Mouse (Mus musculus) forebrain, embryonic 12.5 days (tissue): ENCODE data around the gene Birc6. TPM values are rescaled to one million over a fixed set of nuclear protein-coding genes. Genes with fewer than 3 reads are reported as not detected.

ENCODE experiments used
- ATAC-seq: fragments of 200-750 bp; cut with Nextera tagmentation; 2 replicates; pipeline ENCODE4 v1.8.0; 2017; ENCODE audit warnings: moderate TSS enrichment; ENCODE audit not compliant: low FRiP score
- H3K27ac ChIP-seq: fragments of 300-500 bp; sonication (generic); 2 replicates; pipeline ENCODE4 v1.5.1; 2016; ENCODE audit warnings: mild to moderate bottlenecking
- H3K27me3 ChIP-seq: fragments of 300-500 bp; sonication (generic); 2 replicates; pipeline ENCODE4 v1.6.1; 2016; ENCODE audit warnings: mild to moderate bottlenecking
- H3K36me3 ChIP-seq: fragments of 300-500 bp; sonication (generic); replicated peaks from 2 replicates; pipeline ENCODE4 v1.6.1; 2016; ENCODE audit warnings: mild to moderate bottlenecking
- H3K4me1 ChIP-seq: fragments of 300-500 bp; sonication (generic); 2 replicates; pipeline ENCODE4 v1.6.1; 2016
- H3K4me2 ChIP-seq: fragments of 300-500 bp; sonication (generic); 2 replicates; pipeline ENCODE4 v1.6.1; 2016; ENCODE audit warnings: mild to moderate bottlenecking, moderate library complexity
- H3K4me3 ChIP-seq: fragments of 300-500 bp; sonication (generic); replicated peaks from 2 replicates; pipeline ENCODE4 v1.5.1; 2016; ENCODE audit warnings: mild to moderate bottlenecking
- H3K9ac ChIP-seq: fragments of 300-500 bp; sonication (generic); 2 replicates; pipeline ENCODE4 v1.6.1; 2016; ENCODE audit warnings: mild to moderate bottlenecking
- H3K9me3 ChIP-seq: fragments of 300-500 bp; sonication (generic); 2 replicates; pipeline ENCODE4 v1.6.1; 2016
- WGBS: fragments of 180-500 bp; shearing (Covaris S2); methylation state at CpG from one replicate; pipeline ENCODE4 v1.1.7; 2016; 5-methylcytosine and 5-hydroxymethylcytosine counted together
- polyA plus RNA-seq: library from polyadenylated mRNA; unstranded; fragments of >200 nt; fragmentation: Nextera tagmentation; extraction: Ambion mirVana; gene quantifications from 2 replicates; pipeline ENCODE4 v1.2.1, GENCODE M21; 2016

Gene Birc6
- polyA plus RNA-seq, result 103 and 109 TPM in 2 replicates

DNA sequence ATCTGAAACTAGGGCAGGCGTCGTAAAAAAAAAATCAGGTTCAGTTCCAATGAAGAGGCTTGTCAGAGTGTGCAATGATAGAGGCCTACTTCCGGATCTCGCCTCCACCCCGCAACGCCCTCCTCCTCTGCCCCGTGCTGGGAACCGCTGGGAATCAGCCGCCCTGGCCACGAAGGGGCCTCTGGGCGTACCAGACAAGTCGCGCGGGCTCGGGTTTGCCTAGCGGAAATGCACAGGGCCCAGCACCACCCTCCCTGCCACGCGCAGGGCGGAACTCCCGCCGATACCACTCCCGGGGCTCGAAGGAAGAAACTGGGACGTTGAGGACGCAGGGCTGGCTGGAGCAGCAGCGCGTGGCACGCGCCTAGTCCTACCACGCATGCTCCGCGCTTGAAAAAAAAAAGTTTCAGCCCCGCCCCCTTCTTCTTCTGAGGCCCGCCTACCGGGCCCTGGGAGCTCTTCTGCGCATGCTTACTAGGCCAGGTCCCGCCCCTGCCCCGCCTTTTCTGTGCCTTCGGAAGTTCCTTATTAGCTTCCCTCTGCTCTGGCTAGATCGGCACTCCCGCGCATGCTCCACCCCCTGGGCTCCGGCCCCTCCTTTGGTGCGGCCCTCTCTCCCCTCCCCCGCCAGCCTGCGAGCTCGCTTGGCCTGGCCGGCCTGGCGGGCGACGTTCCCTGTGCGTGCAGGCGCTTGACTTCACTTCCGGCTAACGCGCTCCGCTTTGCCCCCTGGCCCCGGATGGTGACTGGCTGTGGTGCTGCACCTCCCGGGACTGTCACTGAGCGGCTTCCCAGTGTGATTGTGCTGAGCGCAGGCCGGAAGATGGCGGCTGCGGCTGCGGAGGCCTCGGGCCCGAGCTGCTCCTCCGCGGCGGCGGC lies at the start of gene Birc6:
TSS of gene Birc6 (plus strand) at position 567 of the 879 bp plus-strand sequence.
- peak; percentile 97 for ATAC-seq
- Histone ChIP-seq H3K27me3 (no peaks in the 10 kb centered on the region), H3K27ac (peak within 1 kb of the TSS; percentile 99), H3K9me3 (no peaks in the 10 kb centered on the region), H3K36me3 (no peaks in the 10 kb centered on the region), H3K9ac (peak within 1 kb of the TSS; percentile 97), H3K4me3 (peak within 1 kb of the TSS; percentile 88), H3K4me2 (peak within 1 kb of the TSS; percentile 76), H3K4me1 (peaks cover 21% of the 10 kb centered on the region)
- WGBS, result under 1% methylated on average over 70 of the region's 71 CpGs

- Histone ChIP-seq H3K4me1 (no peaks in the 10 kb centered on the region), H3K9me3 (no peaks in the 10 kb centered on the region), H3K9ac (no peak overlapping the region), H3K27me3 (no peaks in the 10 kb centered on the region), H3K4me2 (no peak overlapping the region), H3K36me3 (no peaks in the 10 kb centered on the region), H3K4me3 (no peak overlapping the region), H3K27ac (no peak overlapping the region)
- 88% methylated on average over 14 of the region's 14 CpGs for WGBS
- ATAC-seq, result no peak
These were observed 47.6 kb upstream of the Birc6 start for GRCm38 (mm10) chr17:74480361-74481069.

GRCm38 (mm10) chr17:74489024-74489900 lies 38.8 kb upstream of the Birc6 start, which contains the start of gene Yipf4:
Gene Yipf4, plus strand, starts transcription at chr17:74489493.
- peak within 1 kb of the TSS; percentile 91 for H3K9ac ChIP-seq
- H3K9me3 ChIP-seq, result no peaks in the 10 kb centered on the region
- WGBS, result 4% methylated on average over 58 of the region's 58 CpGs
- H3K27ac ChIP-seq, result peak within 1 kb of the TSS; percentile 80
- H3K4me3 ChIP-seq, result peak within 1 kb of the TSS; percentile 99
- peak within 1 kb of the TSS; percentile 69 for H3K4me2 ChIP-seq
- peaks cover 15% of the 10 kb centered on the region for H3K36me3 ChIP-seq
- H3K4me1 ChIP-seq, result peaks cover 6% of the 10 kb centered on the region
- H3K27me3 ChIP-seq, result no peaks in the 10 kb centered on the region; the same call in 1 of the 2 replicates
- ATAC-seq, result peak; percentile 100

- WGBS, result under 1% methylated on average over 12 of the region's 12 CpGs
- Histone ChIP-seq H3K27ac (peak overlapping the region; percentile 80), H3K9ac (peak overlapping the region; percentile 91), H3K9me3 (no peaks in the 10 kb centered on the region), H3K4me3 (peak overlapping the region; percentile 99), H3K4me1 (peaks cover 6% of the 10 kb centered on the region), H3K4me2 (peak overlapping the region; percentile 69), H3K36me3 (peaks cover 20% of the 10 kb centered on the region), H3K27me3 (no peaks in the 10 kb centered on the region; the same call in 1 of the 2 replicates)
- no peak for ATAC-seq
These were observed 38.2 kb upstream of the Birc6 start for GRCm38 (mm10) chr17:74489901-74490220.

DNA sequence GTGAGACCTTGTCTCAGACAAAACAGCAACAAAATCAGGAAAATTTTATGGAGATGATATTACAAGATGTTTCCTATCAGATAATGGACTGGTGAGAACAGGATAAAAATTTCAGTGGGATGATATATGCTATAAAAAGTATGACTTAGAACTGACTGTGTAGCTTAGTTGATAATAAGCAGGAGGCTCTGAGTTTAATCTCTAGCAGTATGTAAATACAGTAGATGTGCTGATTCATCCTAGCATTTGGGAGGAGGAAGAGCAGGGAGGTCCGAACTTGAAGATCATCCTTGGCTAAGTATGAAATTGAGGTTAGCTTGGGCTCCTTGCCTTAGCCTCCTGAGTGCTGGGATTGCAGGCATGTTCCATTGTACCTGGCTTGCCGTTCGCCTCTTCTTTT lies 36.5 kb upstream of the Birc6 start:
- Histone ChIP-seq H3K9ac (no peak overlapping the region), H3K36me3 (peaks cover 29% of the 10 kb centered on the region), H3K9me3 (no peaks in the 10 kb centered on the region), H3K4me1 (peaks cover 6% of the 10 kb centered on the region), H3K27me3 (no peaks in the 10 kb centered on the region; the same call in 1 of the 2 replicates), H3K27ac (no peak overlapping the region), H3K4me3 (no peak overlapping the region), H3K4me2 (no peak overlapping the region)
- WGBS, result 91% methylated on average over 3 of the region's 3 CpGs
- no peak for ATAC-seq

DNA sequence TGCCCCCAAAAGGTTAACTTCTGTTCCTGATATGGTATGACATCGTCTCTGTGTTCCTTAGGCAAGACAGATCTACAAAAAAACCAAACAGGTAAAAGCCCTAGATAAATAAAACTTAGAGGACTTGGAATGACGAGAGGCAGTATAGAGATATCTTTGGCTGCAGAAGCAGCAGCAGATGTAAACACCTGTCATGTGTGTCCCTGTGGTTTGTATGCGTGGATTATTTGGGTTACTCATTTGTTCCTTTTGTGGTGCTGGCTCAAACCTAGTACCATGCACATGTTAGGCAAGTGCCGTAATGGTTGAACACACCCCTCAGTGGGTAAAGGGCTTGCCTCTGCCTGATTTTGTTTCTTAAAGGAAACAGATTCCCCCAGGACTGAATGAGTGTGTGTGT lies 27.9 kb upstream of the Birc6 start:
- no peak overlapping the region for H3K4me3 ChIP-seq
- H3K36me3 ChIP-seq, result peaks cover 39% of the 10 kb centered on the region

DNA sequence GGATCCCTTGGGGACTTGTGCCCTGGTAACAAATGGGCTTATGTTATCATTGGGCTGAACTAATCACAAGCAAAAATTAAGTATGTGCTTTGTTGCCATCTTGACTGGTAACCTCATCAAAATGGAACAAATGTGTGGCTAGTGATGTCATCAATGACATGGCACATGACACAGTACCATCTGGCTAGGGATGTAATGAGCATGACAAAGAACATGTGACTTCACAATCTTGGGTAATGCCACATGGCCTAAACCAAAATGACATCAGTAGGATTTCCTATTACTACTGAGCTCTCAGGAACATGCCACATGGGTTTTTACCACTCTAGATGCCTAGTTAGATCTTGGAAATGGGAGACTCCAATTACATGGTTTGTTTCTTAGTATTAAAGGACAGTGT lies 27.0 kb upstream of the Birc6 start:
- Histone ChIP-seq H3K36me3 (peaks cover 32% of the 10 kb centered on the region), H3K27ac (no peak overlapping the region), H3K9ac (no peak overlapping the region), H3K4me1 (no peaks in the 10 kb centered on the region), H3K27me3 (no peaks in the 10 kb centered on the region), H3K4me3 (no peak overlapping the region), H3K9me3 (no peaks in the 10 kb centered on the region), H3K4me2 (no peak overlapping the region)
- no peak for ATAC-seq

More for the DNA sequence above, 27.9 kb upstream of the Birc6 start:
- Histone ChIP-seq H3K27ac (no peak overlapping the region), H3K4me1 (no peaks in the 10 kb centered on the region), H3K9me3 (no peaks in the 10 kb centered on the region), H3K4me2 (no peak overlapping the region), H3K27me3 (no peaks in the 10 kb centered on the region), H3K9ac (no peak overlapping the region)
- no peak for ATAC-seq
- 96% methylated on average over 4 of the region's 4 CpGs for WGBS

- H3K9ac ChIP-seq, result no peak overlapping the region
These were observed 20.2 kb upstream of the Birc6 start for GRCm38 (mm10) chr17:74507934-74508333.

GRCm38 (mm10) chr17:74508600-74508999 lies 19.5 kb upstream of the Birc6 start:
- H3K4me1 ChIP-seq, result no peaks in the 10 kb centered on the region
- ATAC-seq, result no peak
- no peaks in the 10 kb centered on the region for H3K27me3 ChIP-seq
- 90% methylated on average over 3 of the region's 3 CpGs for WGBS
- no peak overlapping the region for H3K4me3 ChIP-seq
- no peak overlapping the region for H3K4me2 ChIP-seq
- no peak overlapping the region for H3K9ac ChIP-seq
- no peaks in the 10 kb centered on the region for H3K9me3 ChIP-seq
- H3K36me3 ChIP-seq, result no peaks in the 10 kb centered on the region
- H3K27ac ChIP-seq, result no peak overlapping the region

More at GRCm38 (mm10) chr17:74507934-74508333, 20.2 kb upstream of the Birc6 start:
- 84% methylated on average over 2 of the region's 2 CpGs for WGBS
- H3K27me3 ChIP-seq, result no peaks in the 10 kb centered on the region
- H3K9me3 ChIP-seq, result no peaks in the 10 kb centered on the region
- no peaks in the 10 kb centered on the region for H3K4me1 ChIP-seq
- no peak overlapping the region for H3K27ac ChIP-seq
- no peak for ATAC-seq
- H3K36me3 ChIP-seq, result no peaks in the 10 kb centered on the region
- H3K4me3 ChIP-seq, result no peak overlapping the region
- H3K4me2 ChIP-seq, result no peak overlapping the region

- no peak overlapping the region for H3K4me3 ChIP-seq
- H3K27me3 ChIP-seq, result no peaks in the 10 kb centered on the region
- H3K27ac ChIP-seq, result no peak overlapping the region
- 86% methylated on average over 2 of the region's 2 CpGs for WGBS
- H3K36me3 ChIP-seq, result no peaks in the 10 kb centered on the region
- H3K9ac ChIP-seq, result no peak overlapping the region
- H3K4me2 ChIP-seq, result no peak overlapping the region
- no peaks in the 10 kb centered on the region for H3K9me3 ChIP-seq
- no peak for ATAC-seq
- H3K4me1 ChIP-seq, result no peaks in the 10 kb centered on the region
These were observed 15.8 kb upstream of the Birc6 start for GRCm38 (mm10) chr17:74512308-74512707.

DNA sequence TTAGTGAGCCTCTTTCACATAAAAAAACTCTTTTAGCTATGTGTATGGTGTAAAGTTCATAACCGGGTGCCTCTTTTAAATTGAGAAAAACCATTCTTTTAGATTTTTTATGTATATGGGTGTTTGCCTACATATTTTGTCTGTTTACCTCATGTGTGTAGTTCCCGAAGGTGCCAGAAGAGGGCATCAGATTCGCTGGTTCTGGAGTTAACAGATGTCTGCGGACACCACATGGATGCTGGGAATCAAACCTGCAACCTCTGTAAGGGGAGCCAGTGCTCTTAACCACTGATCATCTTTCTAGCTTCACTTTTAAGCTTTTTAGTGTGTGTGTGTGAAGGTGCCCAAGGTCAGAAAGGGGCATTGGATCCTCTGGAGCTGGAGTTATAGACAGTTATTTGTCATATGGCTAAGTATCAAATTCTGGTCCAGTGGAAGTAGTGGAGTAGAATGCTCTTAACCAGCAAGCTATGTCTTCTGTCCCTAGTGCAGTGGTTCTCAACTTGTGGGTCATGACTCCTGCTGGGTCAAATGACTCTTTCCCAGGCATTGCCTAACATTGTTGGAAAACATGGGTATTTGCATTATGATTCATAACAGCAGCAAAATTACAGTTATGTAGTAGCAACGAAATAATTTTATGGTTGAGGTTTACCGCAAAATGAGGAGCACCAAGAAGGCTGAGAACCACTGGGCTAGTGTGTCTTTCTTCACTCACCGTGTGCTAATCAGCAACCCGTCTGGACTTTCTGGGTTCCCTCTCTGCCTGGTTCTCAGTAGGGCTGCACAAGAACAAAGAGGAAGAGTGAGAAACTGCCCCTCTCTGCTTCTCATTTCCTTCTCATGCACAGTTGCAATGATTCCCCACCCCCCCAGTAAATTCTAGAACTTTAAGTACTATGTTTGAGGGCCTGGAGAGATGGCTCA lies 5.0 kb upstream of the Birc6 start:
- no peaks in the 10 kb centered on the region for H3K36me3 ChIP-seq
- no peak overlapping the region for H3K4me3 ChIP-seq
- H3K9ac ChIP-seq, result no peak overlapping the region
- H3K27ac ChIP-seq, result no peak overlapping the region
- no peak overlapping the region for H3K4me2 ChIP-seq
- no peak for ATAC-seq
- peaks cover 7% of the 10 kb centered on the region for H3K4me1 ChIP-seq
- no peaks in the 10 kb centered on the region for H3K9me3 ChIP-seq
- no peaks in the 10 kb centered on the region for H3K27me3 ChIP-seq
- WGBS, result 84% methylated on average over 8 of the region's 8 CpGs
